Mouse (Mus musculus) kidney, postnatal 14 days (tissue): ENCODE measurements at regions not wholly inside any gene's neighbourhood (a gene's known extent, or its start where the extent isn't known, plus 50 kb on each side); places are given as distances from the start of the nearest gene placed in this dataset.
A peak's percentile ranks its signal among the peaks of the same experiment; 100 is the strongest.

Source experiments
- DNase-seq: peaks from one replicate; pipeline ENCODE4 v3.0.0; 2022; ENCODE audit warnings: mixed read lengths

DNA sequence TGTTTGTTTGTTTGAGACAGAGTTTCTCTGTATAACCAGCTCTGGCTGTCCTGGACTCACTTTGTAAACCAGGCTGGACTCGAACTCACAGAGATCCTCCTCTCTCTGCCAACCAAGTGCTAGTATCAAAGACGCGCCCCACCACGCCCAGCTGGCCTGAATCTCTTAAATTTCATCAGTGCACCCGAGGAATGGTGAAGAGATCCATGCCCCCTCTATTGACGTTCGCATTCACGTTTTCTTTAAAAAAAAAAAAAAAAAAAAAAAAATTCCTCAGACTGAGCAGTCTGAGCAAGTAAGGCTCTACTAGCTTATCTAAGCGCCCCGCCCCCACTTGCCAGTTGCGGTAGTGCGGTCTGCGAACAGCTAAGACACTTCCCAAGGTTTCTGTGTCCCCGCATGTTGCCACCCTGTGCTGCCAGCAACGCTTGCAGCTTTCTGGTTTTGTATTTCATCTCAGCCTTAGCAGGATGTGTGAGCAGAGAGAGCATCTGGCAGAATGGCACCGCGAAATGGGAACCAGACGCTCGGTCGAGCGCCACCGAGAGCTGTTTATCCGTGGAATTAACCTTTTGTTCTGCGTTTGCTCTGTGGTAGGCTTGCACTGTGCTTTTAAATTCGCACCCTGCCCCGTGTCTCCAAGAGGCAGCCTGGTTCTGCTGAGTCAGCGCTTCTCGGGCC is 225.1 kb upstream of the Hes1 start:
- peak; percentile 61 for DNase-seq

DNA sequence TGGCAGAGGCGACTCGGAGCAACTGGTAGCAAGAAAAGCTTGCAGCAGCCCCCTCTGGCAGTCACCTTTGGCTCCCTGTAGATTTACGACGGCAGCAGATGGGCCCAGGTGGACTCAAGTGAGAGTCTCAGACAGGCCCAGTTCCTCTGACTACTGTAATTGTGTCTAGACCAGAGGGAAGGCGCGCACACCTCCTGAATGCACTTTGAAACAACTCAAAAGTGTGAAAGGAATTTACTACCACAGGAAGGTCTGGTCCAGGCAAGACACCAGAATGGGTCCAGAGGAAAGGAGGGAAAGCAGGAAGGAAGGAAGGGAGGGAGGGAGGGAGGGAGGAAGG is 224.6 kb upstream of the Hes1 start:
- no peak for DNase-seq

DNA sequence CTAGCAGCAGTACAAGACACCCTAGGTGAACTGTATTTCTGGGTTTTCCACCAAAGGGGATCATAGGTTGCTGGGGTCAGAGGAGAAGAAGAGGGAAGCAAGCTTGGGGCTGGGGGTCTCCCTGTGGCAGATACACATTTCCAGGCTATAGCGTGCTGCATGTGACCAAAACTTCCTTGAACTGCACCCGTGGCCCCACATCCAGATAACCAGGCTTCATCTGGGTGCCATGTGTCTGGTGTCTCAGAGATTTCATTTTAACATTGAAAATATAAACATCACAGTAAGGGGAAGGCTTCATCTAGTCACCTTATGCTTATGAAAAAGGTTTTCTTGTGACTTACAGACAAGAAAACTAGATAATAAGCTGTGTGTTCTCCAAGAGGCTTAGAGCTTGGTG is 223.8 kb upstream of the Hes1 start:
- no peak for DNase-seq

DNA sequence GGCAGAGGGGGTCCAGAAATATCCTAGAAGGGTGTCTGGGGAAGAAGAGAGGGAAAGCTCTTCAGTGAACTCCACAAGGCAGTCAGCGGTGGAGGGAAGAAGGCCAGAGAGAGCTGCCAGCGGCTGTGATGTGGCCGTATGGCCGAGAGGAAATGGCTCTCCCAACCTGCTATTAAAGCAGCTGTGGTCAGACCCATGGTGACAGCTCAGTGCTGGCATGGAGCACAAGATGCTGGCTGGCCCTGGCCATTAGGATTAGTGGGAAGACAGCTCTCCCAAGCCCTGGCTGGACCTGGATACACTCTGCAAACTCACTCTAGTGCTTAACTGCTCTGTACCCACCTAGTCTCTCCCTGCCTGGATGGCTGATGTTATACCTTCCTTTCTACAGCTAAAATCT is 223.1 kb upstream of the Hes1 start:
- DNase-seq, result no peak

DNA sequence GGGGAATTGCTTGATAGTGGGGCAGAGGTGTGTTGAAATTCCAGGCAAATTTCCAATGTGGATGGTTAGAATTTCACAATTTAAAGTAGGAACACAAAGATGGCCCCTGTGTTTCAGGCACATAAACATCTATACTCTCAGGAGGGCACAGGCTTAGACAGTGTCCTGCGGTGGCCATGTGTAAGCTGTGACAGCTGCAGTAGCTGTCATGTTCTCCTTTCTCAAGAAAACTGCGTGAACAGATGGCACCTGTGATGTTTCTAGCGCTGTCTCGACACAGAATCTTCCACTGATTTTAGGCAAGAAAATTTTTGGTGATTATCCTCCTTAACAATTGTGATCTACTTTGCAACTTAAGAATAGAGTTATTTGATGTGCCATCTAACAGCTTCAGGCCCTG is 222.1 kb upstream of the Hes1 start:
- no peak for DNase-seq

DNA sequence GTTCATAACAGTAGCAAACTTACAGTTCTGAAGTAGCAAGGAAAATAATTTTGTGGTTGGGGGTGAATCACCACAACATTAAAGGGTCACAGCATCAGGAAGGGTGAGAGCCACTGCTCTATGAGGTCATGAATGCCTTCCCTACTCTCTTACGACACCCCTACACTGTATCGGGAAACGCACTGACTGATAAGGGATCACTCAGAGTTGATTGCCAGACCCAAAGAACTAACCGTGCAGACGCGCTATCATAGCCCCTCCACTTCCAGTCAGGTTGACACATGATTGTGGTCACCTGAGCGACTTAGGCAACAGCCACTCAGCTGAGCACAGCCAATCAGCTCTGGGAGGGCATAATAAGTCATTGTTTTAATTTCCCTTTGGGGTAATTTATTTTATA is 220.7 kb upstream of the Hes1 start:
- DNase-seq, result no peak

DNA sequence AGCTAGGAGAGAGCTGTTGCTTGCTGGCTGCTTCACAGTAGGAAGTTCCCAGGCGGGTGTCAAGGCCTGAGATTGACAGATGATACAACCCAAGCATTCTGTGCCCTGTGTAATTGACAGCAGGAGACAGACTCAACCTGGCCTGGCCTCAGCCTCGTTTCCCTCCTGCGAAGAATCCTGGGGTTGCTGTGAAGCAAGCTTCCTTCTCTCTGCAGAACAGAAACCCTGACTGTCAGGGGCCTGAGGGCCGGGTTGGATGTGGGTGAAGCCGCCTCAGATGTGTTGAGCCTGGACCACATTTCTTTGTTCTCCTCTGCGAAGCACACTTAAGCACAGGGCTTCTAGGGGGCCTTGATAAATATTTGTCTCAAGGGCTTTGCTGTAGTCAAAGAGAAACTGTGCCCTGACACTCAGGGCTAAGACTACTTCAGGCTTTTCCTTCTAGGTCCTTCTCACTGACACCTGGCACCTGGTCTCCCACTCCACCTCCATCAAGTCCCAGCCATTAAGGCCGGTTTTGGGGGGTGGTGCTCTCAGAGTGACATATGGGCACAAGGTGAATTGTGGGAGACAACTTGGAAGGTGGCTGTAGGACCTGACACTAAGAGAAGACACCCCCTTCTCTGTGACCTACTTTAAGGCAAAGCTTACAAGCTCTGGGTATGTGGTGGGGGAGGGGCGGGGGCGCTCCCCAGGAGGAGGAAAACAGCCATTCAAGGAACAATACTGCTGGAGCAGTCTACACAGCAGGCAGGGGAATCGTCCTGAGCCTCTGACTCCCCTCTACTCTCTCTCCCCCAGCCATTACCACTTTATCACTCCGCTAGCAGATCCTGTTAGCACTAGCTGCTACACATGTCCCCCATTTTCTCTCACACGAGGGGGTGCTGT is 219.2 kb upstream of the Hes1 start:
- no peak for DNase-seq

DNA sequence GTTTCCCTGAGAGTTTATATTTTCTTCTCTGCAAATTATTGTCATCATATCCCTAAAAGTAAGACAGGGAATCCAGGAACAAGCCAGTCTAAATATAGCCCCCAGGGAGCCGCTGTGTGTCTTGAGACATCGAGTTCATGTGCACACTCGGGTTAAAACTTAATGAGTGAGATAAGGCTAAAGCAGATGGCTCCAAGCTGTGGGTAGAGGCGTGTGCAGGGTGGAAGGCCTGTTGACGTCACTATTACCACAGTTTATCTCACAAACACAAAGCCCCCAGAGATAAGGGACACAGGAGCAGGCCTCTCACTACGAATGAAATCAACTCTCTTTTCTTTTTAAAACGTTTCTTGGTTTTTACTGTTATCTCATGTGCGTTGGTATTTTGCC is 218.6 kb upstream of the Hes1 start:
- no peak for DNase-seq

DNA sequence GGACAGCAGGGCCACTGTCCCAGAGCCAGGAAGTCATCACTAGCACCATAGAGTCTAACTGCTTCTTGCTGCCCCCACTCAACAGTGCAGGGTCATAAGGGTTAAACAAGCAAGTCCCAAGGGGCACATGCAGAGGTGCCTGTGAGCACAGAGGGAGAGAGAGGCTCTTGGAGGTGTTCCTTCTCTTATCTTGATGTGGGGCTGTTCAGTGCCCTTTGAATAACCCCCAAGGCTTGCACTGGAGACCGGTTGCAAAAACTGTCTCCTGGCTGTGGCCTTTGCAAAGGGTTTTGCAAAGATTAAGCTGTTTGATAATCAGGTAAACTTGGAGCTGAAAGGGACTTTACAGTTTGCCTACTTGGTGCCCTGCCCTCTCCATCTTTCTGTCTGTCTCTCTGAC is 217.1 kb upstream of the Hes1 start:
- no peak for DNase-seq

DNA sequence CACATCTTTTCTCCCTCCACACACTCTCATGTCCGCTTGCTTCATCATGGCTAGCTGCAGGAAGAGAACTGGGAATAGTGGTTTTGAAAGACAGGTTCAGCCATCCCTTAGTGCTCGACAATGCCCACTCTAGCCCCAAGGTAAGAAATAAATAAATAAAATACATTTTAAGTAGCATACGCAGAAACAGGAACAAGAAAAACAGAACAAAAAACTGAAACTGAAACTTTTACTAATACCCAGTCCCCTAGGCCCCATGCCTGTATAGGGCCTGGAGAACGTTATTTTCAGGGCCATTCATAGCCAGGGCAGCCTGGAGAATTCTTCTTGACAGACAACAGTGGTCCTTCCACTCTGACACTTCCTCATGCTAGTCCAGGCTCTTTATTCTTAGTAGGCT is 216.4 kb upstream of the Hes1 start:
- no peak for DNase-seq

DNA sequence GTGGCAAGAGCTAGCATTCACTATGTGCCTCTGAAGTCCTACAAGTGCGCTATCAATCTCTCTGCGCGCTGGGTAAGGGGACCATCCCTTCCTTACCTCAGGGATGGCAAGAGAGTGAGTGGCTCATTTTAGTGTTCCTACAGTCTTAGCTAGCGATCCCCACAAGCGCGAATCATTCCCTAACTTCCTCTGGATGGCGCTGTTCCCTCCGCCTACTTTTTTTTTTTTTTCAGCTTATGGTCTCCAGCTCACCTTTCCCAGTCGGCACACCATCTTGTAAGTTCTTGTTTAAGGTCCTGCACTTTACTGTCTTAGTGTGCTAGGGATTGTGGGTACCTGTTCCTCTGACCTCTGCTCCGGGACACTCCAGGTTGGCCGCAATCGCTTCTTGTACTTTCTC is 215.7 kb upstream of the Hes1 start:
- no peak for DNase-seq

DNA sequence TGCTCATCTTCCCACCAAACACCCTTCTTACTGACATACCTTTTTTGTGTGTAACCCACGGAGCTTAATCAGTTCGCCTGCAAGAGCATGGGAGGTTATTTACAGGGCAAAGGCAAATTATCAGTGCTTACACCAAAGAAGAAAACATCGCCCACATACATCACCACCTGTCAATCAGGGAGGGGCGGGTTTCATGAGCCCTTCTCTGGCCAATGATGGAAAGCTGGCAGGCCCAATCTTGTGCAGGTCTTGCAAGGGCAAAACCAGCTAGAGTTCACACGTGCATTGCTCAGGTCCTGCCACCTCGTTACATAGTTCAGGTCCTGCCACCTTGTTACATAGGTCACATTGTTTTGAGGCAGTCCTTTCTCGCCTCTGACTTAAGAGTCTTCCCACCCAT is 214.7 kb upstream of the Hes1 start:
- DNase-seq, result no peak

DNA sequence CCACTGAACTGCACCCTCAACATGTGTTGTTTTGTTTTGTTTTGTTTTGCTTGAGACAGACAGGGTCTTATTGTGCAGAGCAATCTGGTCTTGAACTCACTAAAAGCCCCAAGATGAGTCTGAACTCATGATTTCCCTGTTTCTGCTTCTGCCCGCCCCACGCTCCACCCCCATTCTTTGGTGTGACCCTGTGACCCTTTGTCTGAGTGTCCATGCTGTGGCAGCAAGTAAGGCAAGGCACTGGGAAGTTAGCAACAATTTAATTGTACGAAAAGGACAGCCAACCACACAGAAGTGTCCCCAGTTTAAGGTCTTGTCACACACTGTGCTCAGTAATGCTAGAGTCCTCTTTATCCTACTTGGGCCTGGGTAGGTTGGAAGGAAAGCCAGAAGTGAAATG is 213.6 kb upstream of the Hes1 start:
- DNase-seq, result no peak

DNA sequence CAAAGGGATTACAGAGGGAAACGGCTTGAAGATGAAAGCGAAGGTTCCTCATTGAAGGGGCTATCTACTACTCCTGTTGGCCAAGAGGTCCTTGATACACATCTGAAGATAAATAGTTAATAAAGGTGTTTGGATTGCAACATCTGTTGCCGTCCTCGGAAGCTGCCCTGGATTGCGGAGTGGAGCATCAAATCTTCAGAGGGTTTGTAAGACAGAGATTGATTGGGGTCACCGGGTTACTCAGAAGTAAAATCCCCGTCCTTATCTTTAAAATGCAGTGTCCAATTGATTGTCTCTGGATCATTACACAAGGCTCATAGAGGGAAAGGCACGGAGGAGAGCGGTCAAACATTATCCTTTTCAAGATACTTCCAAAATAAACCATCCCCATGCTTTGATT is 212.4 kb upstream of the Hes1 start:
- no peak for DNase-seq

DNA sequence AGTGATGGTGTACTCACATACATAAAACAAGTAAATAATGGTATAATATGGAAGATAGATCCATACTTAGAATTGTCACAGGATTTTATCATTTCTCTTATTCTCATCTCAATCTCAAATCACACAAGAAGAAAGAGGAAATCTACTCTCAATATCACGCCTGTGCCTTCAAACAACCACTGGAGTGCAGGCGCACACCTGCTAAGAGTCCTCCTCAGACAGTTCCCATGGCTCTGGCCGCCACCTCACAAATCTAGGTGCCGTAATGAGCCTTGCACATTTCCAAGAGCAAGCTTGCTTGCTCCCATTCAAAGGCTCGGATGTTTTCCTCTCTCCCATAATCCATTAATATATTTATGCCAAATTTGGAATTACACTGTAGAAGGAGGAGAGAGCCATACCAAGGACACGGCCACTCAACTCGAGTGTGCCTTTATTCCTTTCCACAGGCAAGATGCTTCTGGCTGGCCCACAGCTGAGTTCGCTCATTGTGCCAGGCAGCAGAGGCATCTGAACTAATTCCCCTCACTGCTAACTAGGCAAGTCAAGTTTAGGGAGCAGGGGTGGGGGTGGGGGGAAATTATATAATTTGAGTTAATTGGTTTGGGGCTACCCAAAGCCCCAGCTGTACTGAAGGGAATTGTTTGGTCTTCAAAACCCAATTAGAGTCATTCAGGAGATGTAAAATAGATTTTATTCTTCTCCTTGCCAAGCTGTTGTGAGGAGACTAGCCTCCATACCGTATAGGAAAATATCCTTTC is 209.2 kb upstream of the Hes1 start:
- no peak for DNase-seq

DNA sequence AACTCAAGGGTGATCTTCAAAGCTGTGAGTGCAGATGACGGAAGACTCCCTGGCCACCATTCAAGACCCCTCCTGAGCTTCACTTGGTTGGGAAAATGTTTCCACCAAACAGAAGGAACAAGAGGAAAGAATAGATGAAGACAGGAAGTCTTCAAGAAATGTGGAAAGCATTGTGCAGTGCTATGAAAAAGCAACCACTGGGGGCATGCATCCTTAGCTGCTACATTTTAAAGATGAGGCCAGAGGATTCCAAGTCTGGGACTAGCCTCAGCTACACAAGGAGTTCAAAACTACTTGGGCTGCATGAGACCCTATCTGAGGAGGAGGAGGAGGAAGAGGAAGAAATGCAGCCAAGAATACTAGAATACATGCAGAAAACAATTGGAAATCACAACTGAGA is 207.6 kb upstream of the Hes1 start:
- DNase-seq, result no peak

DNA sequence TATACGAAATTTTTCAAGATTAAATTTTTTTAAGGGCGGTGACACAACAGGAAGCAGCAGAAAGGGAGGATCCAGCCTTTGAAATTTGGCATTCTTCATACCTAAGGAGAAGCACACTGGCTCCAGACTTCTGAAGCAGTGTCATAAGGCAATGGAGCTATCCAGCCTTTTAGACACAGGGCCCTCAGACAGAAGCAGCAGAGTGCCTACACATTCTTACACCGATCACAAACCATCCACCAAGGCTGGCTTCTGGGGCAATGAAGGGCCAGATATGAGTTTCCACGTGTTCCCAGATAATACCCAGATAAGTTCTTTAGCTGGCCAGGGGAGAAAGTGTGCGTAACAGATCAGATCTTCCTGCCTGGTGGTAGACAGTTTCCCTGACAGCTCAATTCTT is 205.5 kb upstream of the Hes1 start:
- DNase-seq, result no peak

DNA sequence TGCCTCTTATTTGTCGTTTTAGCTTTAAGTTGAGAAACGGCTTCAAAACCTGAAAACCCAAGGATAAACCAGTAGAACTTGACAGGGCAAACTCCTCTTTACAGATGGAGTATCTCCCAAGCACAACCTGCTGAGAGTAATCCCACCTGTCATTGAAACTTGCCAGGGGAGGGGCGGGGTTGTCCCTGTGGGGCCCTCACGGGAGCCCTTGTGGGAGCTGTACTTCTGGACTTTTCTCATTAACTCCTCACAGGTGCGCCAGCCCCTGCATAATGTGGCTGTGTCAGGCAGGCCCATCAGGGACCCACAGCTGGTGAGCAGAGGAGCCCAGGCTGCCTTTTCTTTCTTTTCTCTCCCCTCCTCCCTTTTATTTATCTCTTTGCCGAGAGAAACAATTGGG is 203.9 kb upstream of the Hes1 start:
- DNase-seq, result no peak

DNA sequence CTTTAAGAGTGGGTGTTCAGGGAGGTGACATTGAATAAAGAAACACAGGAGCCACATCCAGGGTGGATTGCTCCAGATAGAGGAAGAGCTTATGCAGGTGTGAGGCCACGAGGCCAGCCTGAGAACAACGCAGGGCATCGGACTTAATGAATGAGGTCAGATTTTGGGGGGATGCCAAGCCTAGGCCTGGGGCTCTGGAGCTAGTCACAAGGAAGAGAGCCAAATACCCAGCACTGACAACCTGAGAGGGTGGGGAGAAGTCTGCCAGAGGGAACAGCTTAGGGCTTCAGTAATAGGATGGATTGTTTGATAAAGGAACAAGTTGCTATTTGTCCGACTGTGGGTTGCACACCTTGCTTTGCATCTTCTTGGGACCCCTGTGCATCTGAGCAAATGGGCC is 203.1 kb upstream of the Hes1 start:
- no peak for DNase-seq

DNA sequence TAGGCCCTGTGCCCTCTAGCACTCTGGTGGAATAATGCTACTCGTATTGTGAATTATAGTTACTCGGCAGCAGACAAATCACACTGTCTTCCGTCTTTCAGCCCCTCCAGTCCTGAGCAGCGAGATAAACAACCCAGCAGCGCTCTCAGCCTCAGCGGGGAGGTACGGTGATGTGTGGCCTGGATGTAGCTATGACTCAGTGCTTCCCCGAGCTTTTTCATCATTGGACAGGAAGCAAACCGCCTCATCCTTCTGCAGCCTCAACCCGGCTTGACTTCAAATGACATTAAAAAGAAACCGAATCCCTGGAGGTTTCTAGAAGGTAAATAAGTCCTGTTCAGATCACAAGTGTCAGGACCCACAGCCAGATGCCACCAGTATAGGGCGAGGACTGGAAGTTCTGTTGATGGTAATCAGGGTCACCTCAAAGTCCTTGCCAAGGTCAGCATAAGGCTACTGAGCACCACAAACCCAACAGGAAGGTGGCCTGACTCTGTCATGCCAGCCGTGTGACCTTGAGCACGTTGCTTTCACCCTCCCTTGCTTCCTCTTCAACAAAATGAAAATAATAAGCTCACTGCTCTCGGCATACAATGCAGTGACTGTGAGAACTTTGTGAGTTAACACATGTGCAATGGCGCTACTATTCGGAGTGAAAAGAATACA is 199.0 kb upstream of the Hes1 start:
- DNase-seq, result no peak

DNA sequence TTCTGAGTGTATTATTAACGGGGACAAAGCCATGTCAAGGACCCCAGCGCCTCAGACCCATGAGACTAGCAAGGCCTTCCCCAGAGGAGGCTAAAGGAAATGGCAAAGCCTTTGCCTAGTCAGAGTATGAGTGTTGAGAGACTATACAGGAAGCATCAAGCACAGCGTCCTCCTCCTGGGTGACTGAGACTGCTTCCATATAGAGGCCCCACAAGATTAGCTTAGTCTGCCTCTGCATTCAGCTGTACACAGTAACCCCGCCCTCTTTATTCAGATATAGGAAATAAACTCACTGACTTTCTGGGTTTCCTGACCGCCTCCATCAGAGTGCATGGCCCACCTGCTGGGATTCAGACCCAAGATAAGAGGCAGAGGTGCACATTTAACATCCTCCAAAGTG is 192.8 kb upstream of the Hes1 start:
- no peak for DNase-seq

DNA sequence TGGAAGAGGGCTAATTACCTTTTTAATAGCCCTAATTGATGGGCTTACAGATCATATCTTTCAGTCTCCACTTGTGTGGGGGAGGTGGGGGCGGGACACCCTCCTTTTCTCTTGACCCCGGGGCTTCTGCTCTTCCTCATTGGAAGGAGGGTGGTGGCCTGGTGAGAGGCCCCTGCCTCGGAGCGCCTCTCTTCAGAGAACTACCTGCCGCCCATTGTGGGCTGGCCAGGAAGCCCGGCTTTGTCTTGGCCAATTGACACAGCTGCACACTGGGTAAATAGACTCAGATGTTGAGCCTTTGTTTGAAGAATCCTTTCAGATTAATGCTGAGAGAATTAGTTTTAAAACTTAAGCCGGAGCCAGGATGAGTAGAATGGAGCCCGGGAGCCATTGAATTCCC is 188.0 kb upstream of the Hes1 start:
- no peak for DNase-seq

DNA sequence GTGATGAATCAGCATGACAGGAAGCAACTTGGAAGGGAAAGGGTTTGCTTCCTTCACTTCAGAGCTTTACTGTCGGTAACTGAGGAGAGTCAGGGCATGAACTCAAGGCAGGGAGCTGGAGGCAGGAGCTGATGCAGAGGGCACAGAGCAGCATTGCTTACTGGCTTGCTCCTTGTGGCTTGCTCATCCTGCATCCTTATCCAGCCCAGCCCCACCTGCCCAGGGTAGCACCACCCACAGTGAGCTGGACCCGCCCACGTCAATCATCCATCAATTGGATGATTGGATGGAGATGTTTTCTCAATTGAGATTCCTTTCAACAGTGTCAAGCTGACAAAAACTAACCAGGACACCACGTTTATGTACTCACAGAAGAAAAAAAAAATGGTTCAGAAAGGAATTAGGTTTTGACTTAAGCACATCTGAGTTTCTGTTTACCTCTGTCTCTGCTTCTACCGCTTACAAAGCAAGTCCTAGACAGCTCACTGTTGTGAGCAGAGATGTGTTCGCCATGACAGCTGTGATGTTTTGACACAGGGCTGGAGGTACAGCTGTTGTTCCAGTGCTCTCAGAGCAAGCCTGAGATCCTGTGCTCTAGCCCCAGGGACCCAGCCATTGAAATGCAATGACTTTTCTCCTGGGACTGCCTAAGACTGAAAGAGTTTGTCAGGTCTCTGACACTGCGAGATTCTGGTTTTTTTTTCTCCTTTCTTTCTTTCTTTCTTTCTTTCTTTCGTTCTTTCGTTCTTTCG is 186.6 kb upstream of the Hes1 start:
- no peak for DNase-seq
